Mouse (Mus musculus) ES-E14 (cell line): ENCODE data around the gene Myzap.

Experiments
- HCFC1 ChIP-seq: IDR thresholded peaks from 2 replicates; pipeline ENCODE4 v1.6.1; 2012; ENCODE audit warnings: low read length, inconsistent platforms, borderline replicate concordance; ENCODE audit not compliant: insufficient read depth
- ZC3H11A ChIP-seq: IDR thresholded peaks from 2 replicates; pipeline ENCODE4 v1.6.1; 2012; ENCODE audit warnings: low read depth, mild to moderate bottlenecking, inconsistent platforms, low read length, borderline replicate concordance
- ZNF384 ChIP-seq: IDR thresholded peaks from 2 replicates; pipeline ENCODE4 v1.6.1; 2012; ENCODE audit warnings: low read depth, low read length, inconsistent platforms

DNA sequence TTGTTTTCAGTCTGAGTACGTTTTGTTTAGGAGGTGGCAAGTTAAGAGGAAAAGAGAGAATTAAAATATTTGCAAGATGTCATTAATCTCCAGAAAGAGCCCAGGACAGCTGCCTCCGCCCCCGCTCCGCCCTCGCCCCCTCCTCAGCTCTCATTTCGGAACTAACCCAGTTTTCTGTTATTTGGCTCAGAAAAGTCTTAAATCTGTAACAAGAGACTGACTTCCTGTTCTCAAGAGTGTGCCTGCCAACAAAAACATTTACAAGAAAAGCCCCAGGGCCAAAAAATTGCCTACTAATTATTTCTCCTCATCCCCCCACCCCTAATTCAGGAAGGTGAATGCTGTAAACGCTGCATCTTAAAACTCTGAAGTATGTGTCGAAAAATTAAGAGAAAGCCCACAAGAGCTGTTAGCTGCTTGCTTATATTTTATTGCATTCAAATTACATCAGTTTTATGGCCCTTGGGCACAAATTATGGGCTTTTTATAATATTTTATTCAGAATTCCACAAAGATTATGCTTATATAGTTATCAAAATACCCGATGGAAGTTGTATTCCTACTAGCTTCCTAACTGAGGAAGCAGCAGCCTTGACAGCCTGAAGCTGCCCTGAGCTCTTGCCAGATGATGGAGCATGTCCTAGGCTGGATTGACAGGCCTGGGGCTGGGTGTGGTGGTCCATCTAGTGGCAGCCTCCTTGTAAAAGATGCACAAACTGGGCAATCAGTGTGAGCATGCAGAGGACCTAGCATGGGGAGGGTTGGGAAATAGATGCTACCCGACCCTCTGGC lies 93.6 kb downstream of the Myzap start:
- TF ChIP-seq ZC3H11A: no peak
- no peak for TF ChIP-seq ZNF384
- TF ChIP-seq HCFC1: no peak
